Mouse (Mus musculus) ovary, adult 18-20 months (tissue): ENCODE measurements at regions not wholly inside any gene's neighbourhood (a gene's known extent, or its start where the extent isn't known, plus 50 kb on each side); places are given as distances from the start of the nearest gene placed in this dataset.

Source experiments
- DNase-seq: peaks from one replicate; pipeline ENCODE4 v3.0.0; 2022; ENCODE audit warnings: low spot score, mixed read lengths

DNA sequence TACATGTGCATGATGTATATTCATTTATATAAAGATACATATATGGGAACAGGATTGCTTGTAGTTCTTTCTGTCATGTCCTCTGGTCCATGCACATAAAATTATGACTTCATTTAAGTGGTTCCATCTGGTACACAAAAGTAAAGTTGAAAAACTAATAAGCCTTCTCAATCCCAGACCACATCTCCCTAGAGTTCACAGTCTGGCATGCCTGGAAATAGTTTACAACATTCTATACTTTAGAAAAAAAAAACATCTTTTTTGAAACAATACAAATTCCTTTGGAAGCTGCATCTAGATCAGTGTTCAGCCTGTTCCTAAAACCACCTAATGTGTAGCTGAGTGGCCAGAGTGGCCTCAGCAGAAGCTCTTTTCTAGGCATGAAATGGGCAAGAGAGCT is 578.2 kb upstream of the Marcks start:
- no peak for DNase-seq

DNA sequence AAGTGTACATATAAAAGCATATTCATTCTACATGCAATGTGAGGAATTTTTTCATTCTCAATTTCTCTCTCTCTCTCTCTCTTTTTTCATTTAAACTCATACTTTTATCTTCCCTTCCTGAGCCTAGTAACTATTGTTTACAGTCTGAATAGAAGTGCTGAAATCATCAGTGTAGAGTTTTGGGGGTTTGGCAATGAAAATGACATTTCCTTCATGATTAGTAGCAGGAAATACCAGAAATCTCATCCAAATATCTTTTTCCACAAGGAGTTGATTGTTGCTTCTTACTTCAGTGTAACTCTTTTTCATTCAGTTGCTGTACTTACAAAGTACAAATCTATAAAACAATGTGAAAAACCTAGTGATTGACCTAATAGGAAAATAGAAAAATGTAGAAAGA is 572.7 kb upstream of the Marcks start:
- no peak for DNase-seq

DNA sequence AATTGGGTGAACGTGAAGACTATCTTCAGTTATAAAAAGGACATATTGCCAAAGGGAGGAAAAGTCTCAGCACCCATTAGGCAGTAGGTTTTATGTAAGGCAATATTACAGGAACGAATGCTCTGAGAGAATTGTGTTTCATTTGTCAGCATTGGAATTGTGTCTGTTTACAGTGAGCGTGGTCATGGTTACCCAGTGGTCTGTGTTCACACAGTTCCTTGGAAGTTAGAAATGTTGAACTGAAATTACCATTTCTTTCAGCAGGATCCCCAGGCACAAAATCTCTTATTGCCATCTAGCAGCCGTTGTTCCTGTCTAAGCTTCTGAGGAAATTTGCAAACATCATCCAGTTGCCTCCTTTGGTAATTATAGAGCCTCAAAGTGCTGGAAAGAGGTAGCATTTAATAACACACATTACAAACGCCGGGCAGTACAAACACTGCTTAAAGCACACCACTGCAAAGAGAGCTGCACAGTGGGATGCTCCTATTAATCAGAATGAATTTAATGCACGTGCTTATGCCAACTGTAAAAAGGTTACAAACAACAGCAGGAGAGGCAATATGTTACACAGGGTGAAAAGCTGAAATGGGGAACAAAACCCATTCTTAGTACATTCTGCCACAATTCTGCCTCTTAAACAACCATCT is 555.4 kb upstream of the Marcks start:
- no peak for DNase-seq

DNA sequence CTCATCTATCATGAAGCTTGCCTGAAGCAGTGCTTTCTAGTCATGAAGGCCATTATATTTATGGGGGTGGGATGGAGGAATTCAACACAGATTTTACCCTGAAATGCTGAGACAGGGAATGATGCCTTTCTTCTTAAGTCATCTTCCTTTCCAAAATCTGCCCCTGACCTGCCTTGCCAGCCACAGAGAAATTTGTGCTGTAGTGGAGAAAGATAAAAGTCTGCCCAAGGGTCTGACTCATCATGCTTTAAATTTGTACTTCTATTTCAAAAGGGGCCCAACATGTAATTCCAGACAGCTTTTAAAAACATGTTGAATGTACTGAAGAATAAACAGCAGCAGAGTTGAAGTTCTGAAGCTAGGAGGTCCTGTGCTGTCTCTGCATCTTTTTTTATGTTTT is 554.1 kb upstream of the Marcks start:
- DNase-seq, result no peak

DNA sequence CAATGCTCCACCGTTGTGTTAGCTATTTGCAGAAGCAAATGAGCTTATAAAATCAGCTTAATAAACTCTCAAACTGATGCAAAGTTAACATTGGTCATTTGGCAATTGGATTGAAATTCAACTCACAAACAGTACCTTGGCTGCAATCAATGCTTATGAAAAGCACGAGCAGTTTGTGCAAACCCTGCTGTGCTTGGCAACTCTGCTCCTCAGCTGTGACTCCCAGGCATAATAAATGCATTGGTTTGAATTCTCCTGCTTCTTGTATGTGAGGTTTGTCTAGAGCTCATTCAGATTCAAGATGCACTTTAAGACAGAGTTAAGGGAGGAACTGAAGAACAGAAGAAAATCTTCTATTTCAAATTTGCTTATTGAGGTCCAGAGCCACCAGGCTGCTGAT is 553.2 kb upstream of the Marcks start:
- DNase-seq, result no peak

DNA sequence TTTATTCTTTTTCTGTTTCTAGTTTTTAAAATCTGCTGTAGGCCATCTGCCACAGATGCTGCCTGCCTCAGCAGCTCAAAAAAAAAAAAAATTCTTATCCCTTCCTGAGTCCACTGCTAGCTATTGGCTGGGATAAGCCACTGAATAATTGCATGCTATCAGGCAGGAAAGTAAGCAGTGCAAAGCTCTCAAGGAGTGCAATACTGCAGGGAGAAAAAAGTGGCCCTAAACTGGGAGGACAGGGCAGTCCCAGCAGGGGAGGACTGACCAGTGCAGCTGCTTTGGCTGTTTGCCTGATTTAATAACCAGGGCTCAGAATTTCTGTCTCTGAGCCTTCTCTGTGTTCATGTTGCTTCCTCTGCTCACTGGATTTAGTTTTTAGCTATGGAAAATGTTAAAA is 544.4 kb upstream of the Marcks start:
- DNase-seq, result no peak

DNA sequence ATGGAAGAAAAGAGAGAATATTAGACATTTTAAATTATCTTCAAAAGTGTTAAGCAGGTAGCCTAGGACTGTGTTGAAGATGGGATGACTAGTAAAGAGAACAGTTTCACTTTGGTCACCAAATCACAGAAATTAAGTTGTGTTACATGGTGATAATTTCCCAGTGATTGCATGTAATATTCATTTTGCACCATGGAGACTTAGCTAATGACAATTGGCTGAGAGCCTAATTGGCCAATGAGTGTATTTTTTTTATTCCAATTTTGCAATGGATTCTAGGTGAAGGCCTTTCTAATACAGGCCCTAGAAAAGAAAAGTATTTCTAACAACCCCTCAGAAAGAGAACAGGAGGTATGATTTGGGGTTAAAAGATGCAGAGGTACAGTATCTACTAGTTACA is 541.9 kb upstream of the Marcks start:
- no peak for DNase-seq

DNA sequence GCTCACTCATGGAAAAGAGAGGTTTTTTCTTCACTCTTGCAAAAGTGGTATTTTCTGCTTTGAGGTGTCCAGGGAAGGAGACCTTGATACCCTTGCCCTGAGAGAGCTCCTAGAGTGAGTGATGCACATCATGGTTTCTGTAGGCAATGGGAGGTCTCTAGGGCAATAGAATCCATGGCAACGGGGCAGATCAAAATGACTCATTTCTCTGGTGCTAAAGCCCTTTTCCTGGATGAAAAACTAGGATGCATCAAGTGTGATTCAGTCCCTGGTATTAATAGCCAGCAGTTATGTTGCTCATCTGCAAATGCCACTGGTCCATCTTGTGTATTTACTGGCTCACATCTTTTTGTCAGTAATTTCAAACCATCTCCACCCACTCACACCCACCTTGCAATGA is 539.1 kb upstream of the Marcks start:
- DNase-seq, result no peak

DNA sequence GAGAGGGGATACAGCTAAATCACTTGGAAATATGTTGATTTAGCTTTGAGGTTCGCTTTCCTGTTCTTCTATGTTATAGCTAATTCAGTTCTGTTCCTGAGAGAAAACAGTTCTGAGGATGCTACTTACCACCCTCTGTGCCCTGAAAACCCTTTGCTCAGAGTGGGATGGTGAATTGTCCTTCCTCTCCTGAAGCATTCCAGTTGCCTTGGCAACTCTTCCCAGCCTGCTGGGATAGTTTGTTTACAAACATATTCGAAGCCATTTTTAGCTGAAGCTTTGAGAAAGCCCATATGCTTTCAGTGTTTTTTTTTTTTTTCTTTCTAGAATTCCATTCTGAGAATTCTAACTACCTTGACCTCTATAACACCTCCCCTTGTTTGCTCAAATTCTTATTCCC is 530.1 kb upstream of the Marcks start:
- DNase-seq, result no peak

DNA sequence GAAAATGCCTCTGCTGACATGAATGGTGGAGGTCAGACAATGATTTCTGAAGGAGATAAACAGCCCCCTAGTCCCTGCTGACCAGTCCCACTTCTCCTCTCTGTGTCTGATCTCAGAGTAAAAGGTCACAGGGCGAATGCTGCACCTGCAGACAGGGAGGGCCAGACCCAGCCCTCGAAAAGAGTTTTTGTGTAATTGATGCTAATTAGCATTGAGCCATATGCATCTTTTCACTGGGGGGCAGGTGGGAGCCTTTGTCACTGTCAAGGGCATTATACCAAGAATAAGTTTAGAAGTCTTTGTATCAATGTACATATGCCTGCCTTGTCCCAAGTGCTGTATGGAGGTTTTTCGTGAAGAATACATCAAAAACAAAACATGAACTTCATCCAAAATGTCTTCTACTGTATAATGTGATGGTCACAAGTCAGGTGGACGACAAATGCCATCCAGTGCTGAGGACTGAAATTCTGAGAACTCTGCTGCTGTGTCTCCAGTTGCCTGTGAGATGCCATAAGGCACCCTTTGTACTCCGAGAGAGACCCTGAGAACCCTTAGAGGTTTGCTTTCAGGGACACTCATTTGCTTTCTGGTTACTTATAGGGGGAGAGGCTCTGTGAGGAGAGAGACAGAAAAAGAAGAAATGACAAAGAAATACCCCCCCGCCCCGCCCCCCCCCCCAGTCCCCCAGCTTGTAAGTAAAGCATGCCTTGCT is 528.5 kb upstream of the Marcks start:
- no peak for DNase-seq

DNA sequence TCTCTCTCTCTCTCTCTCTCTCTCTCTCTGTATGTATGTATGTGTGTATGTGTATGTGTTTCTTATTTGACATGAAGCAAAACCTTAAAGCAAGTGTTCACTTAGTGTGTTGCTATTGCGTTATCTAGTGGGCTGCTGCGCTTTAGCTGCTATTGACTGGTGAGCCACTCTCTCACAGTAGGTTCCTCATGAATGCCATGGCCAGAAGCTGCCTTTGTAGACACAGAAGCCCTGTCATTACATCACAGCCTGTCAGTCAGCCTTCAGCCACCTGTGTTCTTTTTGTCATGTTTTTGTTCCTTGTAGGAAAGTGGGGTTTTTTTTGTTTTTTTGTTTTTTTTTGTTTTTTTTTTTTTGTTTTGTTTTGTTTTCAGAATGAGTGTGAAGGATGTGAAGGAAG is 527.8 kb upstream of the Marcks start:
- no peak for DNase-seq

DNA sequence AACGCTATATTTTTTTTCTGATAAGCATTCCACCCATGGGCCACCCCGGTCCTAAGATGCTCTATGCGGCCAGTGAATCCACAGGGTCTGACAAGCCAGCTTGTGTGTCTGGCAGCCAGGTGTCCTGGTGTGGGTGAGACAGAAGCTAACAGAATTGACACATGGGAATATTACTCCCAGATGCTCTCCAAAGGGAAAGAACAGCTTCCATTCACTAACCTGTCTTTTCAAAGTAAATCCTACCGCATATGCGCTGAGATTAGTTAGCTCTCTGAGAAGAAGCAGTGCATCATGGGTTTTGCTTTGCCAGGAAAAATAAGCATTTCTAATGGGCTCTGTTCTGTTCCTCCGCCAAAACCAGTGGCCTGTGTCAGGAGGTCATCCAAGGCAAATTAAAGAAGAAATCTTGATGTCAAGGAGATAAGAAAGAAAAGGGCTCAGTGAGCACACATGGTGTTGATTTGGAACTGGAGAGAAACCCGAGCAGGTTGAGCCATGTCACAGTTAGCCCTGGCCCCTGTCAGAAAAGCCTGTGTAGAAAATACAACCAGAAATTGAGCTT is 498.4 kb upstream of the Marcks start:
- no peak for DNase-seq

DNA sequence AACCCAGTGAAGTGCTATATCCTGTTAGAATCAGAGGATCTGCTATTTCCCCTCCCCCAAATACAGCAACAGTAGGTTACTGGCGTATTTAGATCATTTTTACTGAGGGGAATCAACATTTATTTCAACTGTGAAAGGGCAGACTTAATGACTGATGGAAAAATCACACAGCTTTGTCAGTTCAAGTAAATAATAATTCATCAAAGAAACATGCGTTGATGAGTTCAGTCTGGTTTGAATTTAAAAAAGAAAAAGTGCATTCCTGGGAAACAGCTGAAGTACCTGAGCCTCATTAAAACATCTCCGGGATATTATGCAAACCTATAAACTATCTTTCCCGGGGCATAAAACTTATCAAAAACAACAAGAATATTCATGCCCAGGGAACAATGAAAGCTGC is 497.7 kb upstream of the Marcks start:
- DNase-seq, result no peak

DNA sequence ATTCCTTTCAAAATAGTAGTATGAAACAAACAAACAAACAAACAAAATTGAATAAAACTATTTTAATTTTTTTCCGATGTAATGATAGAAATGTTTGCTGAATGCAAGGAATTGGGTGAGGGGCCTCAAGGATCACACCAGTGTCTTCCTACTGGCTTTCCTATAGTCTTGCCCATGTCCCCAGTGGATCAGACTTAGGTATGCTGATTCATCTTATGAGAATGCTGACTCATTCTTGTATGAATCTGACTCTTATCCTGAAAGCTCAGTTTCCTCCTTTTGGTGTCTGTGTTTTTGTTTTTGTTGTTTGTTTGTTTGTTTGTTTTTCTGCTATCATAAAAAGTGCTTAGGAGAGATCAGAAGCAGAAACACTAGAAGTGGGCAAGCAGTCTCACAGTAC is 491.7 kb upstream of the Marcks start:
- DNase-seq, result no peak

DNA sequence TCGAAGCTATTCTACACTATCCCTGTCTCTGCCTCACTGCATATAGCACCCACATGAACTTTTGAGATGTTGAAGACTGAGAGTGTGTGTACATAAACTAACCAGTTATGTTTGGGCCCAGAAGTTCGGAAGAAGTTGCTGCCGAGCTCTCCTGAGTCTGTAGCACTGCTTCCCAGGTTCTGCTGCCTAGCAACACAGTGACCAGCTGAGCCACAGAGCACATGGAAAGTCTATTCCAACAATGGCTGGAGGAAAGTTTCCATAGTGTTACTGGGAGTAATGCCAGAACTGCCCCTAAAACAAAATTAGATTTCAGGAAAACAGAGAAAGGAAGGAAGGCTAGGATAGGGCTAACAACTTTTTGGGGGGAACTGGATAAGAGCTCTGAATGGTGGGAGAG is 489.2 kb upstream of the Marcks start:
- no peak for DNase-seq

DNA sequence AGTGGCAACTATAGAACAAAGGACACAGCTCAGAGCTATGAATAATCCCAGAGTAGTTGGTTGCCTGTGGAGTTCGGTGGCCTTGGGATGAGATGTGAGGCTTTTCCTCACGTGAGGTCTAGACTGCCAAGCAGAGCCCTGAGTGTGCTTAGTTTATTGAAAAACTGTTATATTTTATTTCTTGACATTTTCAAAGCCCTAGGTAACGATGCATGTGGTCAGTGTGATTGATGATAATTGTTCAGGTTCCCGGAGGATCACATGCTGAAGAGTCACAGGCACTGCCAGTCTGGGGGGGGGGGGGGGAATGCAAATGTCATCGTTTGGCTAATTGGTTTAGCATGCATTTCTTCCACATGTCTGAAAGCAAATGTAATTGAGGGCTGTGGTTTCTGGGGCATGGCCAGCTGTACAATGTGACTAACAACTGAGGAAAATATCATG is 488.1 kb upstream of the Marcks start:
- no peak for DNase-seq

DNA sequence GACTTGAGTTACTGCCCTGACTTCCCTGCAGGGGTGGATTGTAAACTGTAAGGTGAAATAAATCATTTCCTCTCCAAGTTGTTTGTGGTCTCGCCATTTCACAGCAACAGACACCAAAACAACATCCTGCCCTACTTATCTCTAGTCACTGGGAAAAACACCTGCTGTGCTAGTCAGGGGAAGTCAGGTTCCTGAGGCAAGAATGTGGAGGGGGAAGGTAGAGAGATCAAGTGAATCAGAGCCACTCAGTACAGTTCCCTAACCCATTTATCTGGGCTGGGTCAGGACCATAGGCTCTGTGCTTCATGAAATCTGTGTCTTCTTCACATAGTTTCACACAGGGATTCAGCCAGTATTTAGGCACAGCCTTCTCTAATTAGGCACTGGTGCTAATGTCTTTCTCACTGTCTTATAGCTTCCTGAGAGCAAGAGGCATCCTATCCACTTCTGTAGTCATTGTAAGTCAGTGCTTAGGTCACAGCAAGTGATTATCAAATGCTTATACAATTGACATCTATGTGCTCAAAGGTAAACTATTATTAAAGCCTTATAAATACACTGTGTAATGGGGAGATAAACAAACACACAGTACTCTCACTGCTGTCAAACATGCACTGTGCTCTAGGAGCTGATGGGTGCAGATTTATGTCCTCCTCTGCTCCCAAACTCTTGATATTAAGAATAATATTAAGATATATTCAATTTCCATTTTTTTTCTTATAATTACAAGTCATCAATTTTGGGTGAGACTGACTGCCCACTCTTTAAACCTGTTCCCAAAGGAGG is 487.4 kb upstream of the Marcks start:
- DNase-seq, result no peak

DNA sequence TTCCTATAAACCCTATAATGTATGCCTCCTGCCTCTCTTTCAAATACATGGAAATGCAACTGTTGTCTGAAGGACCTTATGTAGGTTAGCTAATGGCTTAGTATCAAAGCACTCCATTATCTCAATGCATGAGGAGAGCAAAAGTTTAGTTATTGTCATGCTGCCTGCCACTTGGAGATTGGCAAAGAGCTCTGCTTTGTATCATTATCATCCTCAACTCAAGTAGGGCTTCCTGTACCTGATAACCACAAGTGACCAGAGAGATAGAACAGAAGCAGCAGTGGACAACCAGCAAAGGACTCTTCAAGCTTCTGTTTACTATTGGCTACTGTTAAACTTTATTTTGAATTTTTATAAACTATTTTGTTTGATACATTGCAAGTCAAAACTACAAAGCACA is 484.3 kb upstream of the Marcks start:
- DNase-seq, result no peak

DNA sequence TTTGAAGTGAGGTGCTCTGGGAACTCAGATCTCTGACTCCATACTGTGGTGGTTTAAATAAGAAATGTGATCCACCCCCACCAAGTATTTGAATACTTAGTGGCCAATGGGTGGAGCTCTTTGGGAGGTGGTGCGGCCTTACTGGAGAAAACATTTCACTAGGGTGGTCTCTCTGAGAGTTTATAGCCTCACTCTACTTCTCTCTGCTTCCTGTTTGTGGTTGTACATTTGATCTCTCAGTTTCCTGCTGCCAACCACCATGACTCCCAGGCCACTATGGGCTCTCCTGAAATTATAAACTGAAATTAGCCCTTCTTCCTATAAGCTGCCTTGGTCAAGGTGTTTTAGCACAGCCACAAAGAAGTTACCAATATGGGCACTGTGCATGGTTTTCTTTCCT is 479.9 kb upstream of the Marcks start:
- DNase-seq, result no peak

DNA sequence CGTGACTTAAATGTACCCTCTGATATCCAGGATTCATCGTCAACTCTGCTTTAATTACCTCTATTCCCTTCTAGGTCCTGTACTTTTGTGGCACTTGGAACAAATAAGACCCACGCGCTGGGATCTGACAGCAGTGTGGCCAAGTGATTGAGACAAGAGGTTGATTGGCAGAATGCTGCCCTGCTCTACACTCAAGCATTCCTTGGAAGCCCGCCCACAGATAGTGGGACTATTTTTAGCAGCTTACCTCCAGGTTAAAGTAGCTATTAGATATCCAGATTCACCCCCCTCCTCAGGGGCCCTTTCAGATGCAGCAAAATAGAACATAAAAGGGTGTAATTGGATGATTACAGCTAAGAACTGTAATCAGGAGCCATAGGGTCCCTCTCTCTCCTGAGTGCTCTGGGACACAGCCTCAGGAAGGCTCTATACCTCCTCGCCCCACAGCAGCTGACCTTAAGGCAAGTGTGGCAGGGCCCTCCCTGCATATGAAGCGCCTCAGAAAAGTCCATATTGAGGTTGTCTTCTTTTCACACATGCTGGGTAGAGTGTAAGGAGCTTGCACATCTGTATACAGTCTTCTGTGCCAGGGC is 479.1 kb upstream of the Marcks start:
- DNase-seq, result no peak

DNA sequence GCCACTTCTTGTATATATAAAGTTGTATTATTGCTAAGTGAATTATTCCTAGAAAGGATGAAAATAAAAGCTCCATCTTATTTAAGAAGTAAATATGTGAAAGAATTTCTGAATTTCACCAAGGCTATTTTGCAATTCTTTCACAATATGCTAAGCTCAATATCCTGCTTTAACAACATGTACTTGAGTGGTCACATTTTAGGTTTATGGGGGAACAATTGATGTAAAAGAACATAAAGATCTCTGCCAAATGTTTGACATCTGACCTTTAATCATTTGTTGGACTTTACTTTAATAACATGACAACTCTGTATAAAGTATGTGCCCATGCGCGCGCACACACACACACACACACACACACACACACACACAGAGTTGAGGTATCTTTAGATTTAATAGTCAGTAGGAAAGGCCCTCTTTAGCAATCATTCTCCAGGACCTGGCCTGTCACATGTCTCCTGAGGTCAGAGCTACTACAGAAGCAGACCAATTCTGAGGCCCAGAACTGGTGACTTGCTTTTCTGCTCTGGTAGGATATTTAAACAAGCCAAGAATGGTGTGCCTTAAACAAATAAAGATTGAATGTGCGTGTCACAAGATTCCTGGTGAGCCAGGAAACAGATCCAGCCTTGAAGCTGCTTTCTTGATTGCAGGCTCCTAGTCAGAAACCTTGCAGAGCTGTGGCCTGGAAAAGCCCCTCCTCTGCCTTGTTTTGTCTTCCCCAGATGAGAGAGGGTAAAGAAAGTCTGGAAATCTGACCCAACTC is 477.4 kb upstream of the Marcks start:
- DNase-seq, result peak; percentile 22

DNA sequence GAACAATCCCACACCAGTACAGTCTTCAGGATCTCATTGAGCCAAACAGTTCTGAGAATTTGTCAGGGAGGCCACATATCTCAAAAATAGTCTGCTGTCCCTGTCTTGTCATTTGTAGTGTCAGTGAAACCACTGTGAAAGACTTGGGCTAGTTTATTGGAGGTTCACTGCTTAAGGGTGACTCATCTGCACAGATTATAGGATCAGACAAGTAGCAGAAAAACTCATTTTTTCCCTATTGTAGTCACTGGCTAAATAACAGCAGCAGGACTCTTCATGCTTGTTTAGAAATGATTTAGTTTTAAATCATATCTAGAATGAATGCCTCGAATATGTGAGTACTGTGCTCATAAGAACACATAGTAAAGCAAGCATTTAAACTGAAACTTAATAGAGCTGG is 475.2 kb upstream of the Marcks start:
- no peak for DNase-seq
